Mouse (Mus musculus) forebrain, embryonic 15.5 days (tissue): ENCODE data around the gene Mymk. TPM values are rescaled to one million over a fixed set of nuclear protein-coding genes. Genes with fewer than 3 reads are reported as not detected.

Experiments used
- ATAC-seq: fragments of 200-750 bp; cut with Nextera tagmentation; replicated peaks from 2 replicates; pipeline ENCODE4 v1.8.0; 2017; ENCODE audit warnings: mild to moderate bottlenecking, moderate TSS enrichment, moderate library complexity
- H3K27ac ChIP-seq: fragments of 300-500 bp; sonication (generic); replicated peaks from 2 replicates; pipeline ENCODE4 v1.5.1; 2015; ENCODE audit warnings: mild to moderate bottlenecking, inconsistent platforms
- H3K27me3 ChIP-seq: fragments of 300-500 bp; sonication (generic); 2 replicates; pipeline ENCODE4 v1.6.1; 2015; ENCODE audit warnings: inconsistent platforms
- H3K36me3 ChIP-seq: fragments of 300-500 bp; sonication (generic); 2 replicates; pipeline ENCODE4 v1.6.1; 2015; ENCODE audit warnings: mild to moderate bottlenecking, inconsistent platforms
- H3K4me1 ChIP-seq: fragments of 300-500 bp; sonication (generic); 2 replicates; pipeline ENCODE4 v1.6.1; 2015; ENCODE audit warnings: inconsistent platforms
- H3K4me2 ChIP-seq: fragments of 300-500 bp; sonication (generic); replicated peaks from 2 replicates; pipeline ENCODE4 v1.6.1; 2015; ENCODE audit warnings: mild to moderate bottlenecking, inconsistent platforms
- H3K4me3 ChIP-seq: fragments of 300-500 bp; sonication (generic); 2 replicates; pipeline ENCODE4 v1.5.1; 2015; ENCODE audit warnings: mild to moderate bottlenecking, inconsistent platforms
- H3K9ac ChIP-seq: fragments of 300-500 bp; sonication (generic); replicated peaks from 2 replicates; pipeline ENCODE4 v1.6.1; 2015; ENCODE audit warnings: mild to moderate bottlenecking, inconsistent platforms
- H3K9me3 ChIP-seq: fragments of 300-500 bp; sonication (generic); 2 replicates; pipeline ENCODE4 v1.6.1; 2016; ENCODE audit warnings: inconsistent platforms
- WGBS: fragments of 180-500 bp; shearing (Covaris S2); methylation state at CpG from one replicate; pipeline ENCODE4 v1.1.7; 2015; ENCODE audit warnings: mixed read lengths; 5-methylcytosine and 5-hydroxymethylcytosine counted together
- polyA plus RNA-seq: library from polyadenylated mRNA; unstranded; fragments of >200 nt; fragmentation: Nextera tagmentation; extraction: Ambion mirVana; gene quantifications from 2 replicates; pipeline ENCODE4 v1.2.1, GENCODE M21; 2015

Mymk gene
- polyA plus RNA-seq, 1 experiment from 2014 or later: 0.17 TPM

GRCm38 (mm10) chr2:27045979-27046770 lies 25.8 kb downstream of the Mymk start:
- Histone ChIP-seq H3K9me3 (no peaks in the 10 kb centered on the region), H3K36me3 (no peaks in the 10 kb centered on the region), H3K4me1 (no peaks in the 10 kb centered on the region), H3K4me2 (no peak overlapping the region), H3K4me3 (no peak overlapping the region), H3K27ac (no peak overlapping the region), H3K27me3 (no peaks in the 10 kb centered on the region), H3K9ac (no peak overlapping the region)
- whole genome bisulfite sequencing: 69% methylated on average over 8 of the region's 8 CpGs
- ATAC-seq: no peak

- no peak overlapping the region for H3K9ac ChIP-seq
These were observed 27.3 kb downstream of the Mymk start for GRCm38 (mm10) chr2:27044641-27045040.

GRCm38 (mm10) chr2:27044166-27044565 lies 27.8 kb downstream of the Mymk start:
- H3K36me3 ChIP-seq: no peaks in the 10 kb centered on the region
- H3K9ac ChIP-seq: no peak overlapping the region
- no peaks in the 10 kb centered on the region for H3K9me3 ChIP-seq
- H3K4me1 ChIP-seq: no peaks in the 10 kb centered on the region
- H3K4me3 ChIP-seq: no peak overlapping the region
- H3K27ac ChIP-seq: no peak overlapping the region
- no peak overlapping the region for H3K4me2 ChIP-seq
- WGBS: 81% methylated on average over 4 of the region's 4 CpGs
- H3K27me3 ChIP-seq: no peaks in the 10 kb centered on the region
- no peak for ATAC-seq

More at GRCm38 (mm10) chr2:27044641-27045040, 27.3 kb downstream of the Mymk start:
- Histone ChIP-seq H3K36me3 (no peaks in the 10 kb centered on the region), H3K27me3 (no peaks in the 10 kb centered on the region), H3K4me3 (no peak overlapping the region), H3K27ac (no peak overlapping the region), H3K4me2 (no peak overlapping the region), H3K9me3 (no peaks in the 10 kb centered on the region), H3K4me1 (no peaks in the 10 kb centered on the region)
- no peak for ATAC-seq
- WGBS: 79% methylated on average over 3 of the region's 3 CpGs

GRCm38 (mm10) chr2:27043461-27043860 lies 28.5 kb downstream of the Mymk start:
- Histone ChIP-seq H3K27me3 (no peaks in the 10 kb centered on the region), H3K4me1 (peaks cover 4% of the 10 kb centered on the region; the same call in 1 of the 2 replicates)
- WGBS: 33% methylated on average over 3 of the region's 3 CpGs

GRCm38 (mm10) chr2:27042131-27042844 lies 29.7 kb downstream of the Mymk start:
- H3K4me3 ChIP-seq: no peak overlapping the region
- no peak for ATAC-seq
- no peaks in the 10 kb centered on the region for H3K9me3 ChIP-seq
- H3K27me3 ChIP-seq: no peaks in the 10 kb centered on the region
- peaks cover 4% of the 10 kb centered on the region; the same call in 1 of the 2 replicates for H3K4me1 ChIP-seq
- H3K36me3 ChIP-seq: no peaks in the 10 kb centered on the region
- WGBS: 76% methylated on average over 8 of the region's 8 CpGs
- no peak overlapping the region for H3K4me2 ChIP-seq
- H3K27ac ChIP-seq: no peak overlapping the region
- H3K9ac ChIP-seq: no peak overlapping the region

More at GRCm38 (mm10) chr2:27043461-27043860, 28.5 kb downstream of the Mymk start:
- H3K4me2 ChIP-seq: no peak overlapping the region
- no peak overlapping the region for H3K27ac ChIP-seq
- peak; percentile 94 for ATAC-seq
- H3K9me3 ChIP-seq: no peaks in the 10 kb centered on the region
- H3K9ac ChIP-seq: no peak overlapping the region
- no peak overlapping the region for H3K4me3 ChIP-seq
- no peaks in the 10 kb centered on the region for H3K36me3 ChIP-seq

GRCm38 (mm10) chr2:27039286-27039685 lies 32.7 kb downstream of the Mymk start:
- Histone ChIP-seq H3K27ac (no peak overlapping the region), H3K36me3 (no peaks in the 10 kb centered on the region), H3K9ac (no peak overlapping the region), H3K27me3 (no peaks in the 10 kb centered on the region), H3K9me3 (no peaks in the 10 kb centered on the region), H3K4me3 (no peak overlapping the region), H3K4me2 (no peak overlapping the region), H3K4me1 (peaks cover 4% of the 10 kb centered on the region; the same call in 1 of the 2 replicates)
- 12% methylated on average over 1 of the region's 1 CpGs for WGBS
- no peak; the same call in 1 of the 2 replicates for ATAC-seq

- Histone ChIP-seq H3K4me3 (no peak overlapping the region), H3K4me1 (peaks cover 4% of the 10 kb centered on the region; the same call in 1 of the 2 replicates), H3K36me3 (no peaks in the 10 kb centered on the region), H3K9ac (no peak overlapping the region), H3K27me3 (no peaks in the 10 kb centered on the region), H3K4me2 (no peak overlapping the region), H3K27ac (no peak overlapping the region), H3K9me3 (no peaks in the 10 kb centered on the region)
- 0% methylated on average over 3 of the region's 3 CpGs for WGBS
- peak; percentile 31; the same call in 1 of the 2 replicates for ATAC-seq
These were observed 33.4 kb downstream of the Mymk start for GRCm38 (mm10) chr2:27038596-27038995.

GRCm38 (mm10) chr2:27037008-27037407 lies 35.0 kb downstream of the Mymk start:
- Histone ChIP-seq H3K4me2 (no peak overlapping the region), H3K27ac (no peak overlapping the region), H3K9me3 (no peaks in the 10 kb centered on the region), H3K9ac (no peak overlapping the region), H3K36me3 (no peaks in the 10 kb centered on the region), H3K4me3 (no peak overlapping the region), H3K27me3 (no peaks in the 10 kb centered on the region), H3K4me1 (peaks cover 4% of the 10 kb centered on the region; the same call in 1 of the 2 replicates)
- WGBS: 63% methylated on average over 4 of the region's 4 CpGs
- ATAC-seq: no peak

- H3K4me1 ChIP-seq: peaks cover 4% of the 10 kb centered on the region; the same call in 1 of the 2 replicates
- no peaks in the 10 kb centered on the region for H3K36me3 ChIP-seq
- 78% methylated on average over 3 of the region's 3 CpGs for WGBS
- no peak overlapping the region for H3K4me3 ChIP-seq
- H3K9me3 ChIP-seq: no peaks in the 10 kb centered on the region
- no peaks in the 10 kb centered on the region for H3K27me3 ChIP-seq
- H3K27ac ChIP-seq: no peak overlapping the region
- no peak for ATAC-seq
- H3K9ac ChIP-seq: no peak overlapping the region
- H3K4me2 ChIP-seq: no peak overlapping the region
These were observed 36.0 kb downstream of the Mymk start for GRCm38 (mm10) chr2:27036003-27036402.

- Histone ChIP-seq H3K27ac (no peak overlapping the region), H3K9me3 (no peaks in the 10 kb centered on the region), H3K36me3 (no peaks in the 10 kb centered on the region), H3K4me1 (peaks cover 6% of the 10 kb centered on the region), H3K4me2 (no peak overlapping the region), H3K27me3 (peaks cover 9% of the 10 kb centered on the region; the same call in 1 of the 2 replicates), H3K9ac (no peak overlapping the region), H3K4me3 (no peak overlapping the region)
- WGBS: 89% methylated on average over 2 of the region's 2 CpGs
- no peak for ATAC-seq
These were observed 39.6 kb downstream of the Mymk start for GRCm38 (mm10) chr2:27032361-27032760.

GRCm38 (mm10) chr2:27028437-27029015 lies 43.5 kb downstream of the Mymk start:
- H3K4me3 ChIP-seq: peak overlapping the region; percentile 45
- H3K27ac ChIP-seq: no peak overlapping the region
- no peaks in the 10 kb centered on the region for H3K9me3 ChIP-seq
- H3K9ac ChIP-seq: peak overlapping the region; percentile 38
- 74% methylated on average over 4 of the region's 4 CpGs for WGBS
- H3K4me1 ChIP-seq: peaks cover 14% of the 10 kb centered on the region
- peaks cover 9% of the 10 kb centered on the region; the same call in 1 of the 2 replicates for H3K27me3 ChIP-seq
- no peaks in the 10 kb centered on the region for H3K36me3 ChIP-seq
- no peak for ATAC-seq
- H3K4me2 ChIP-seq: peak overlapping the region; percentile 73
